Mouse (Mus musculus): ENCODE results near the gene Ifi213. TPM values are rescaled to one million over a fixed set of nuclear protein-coding genes. Genes with fewer than 3 reads are reported as not detected.
"Not testable (repeated sequence)": the region's sequence is repeated elsewhere in the genome, so short reads cannot be mapped to it uniquely, and the experiment has no call there.

Gene Ifi213
- polyA plus RNA-seq (2016; fragmentation: Nextera tagmentation; extraction: Ambion mirVana) = not detected in 2 replicates

GRCm38 (mm10) chr1:173598838-173599494 lies at the start of gene Ifi213:
Ifi213 (minus strand) TSS chr1:173599274.
- WGBS = 76% methylated on average over 3 of the region's 3 CpGs
- H3K27ac ChIP-seq; H3K4me3 ChIP-seq; H3K36me3 ChIP-seq; H3K4me2 ChIP-seq (replicated peaks); H3K9me3 ChIP-seq; H3K9ac ChIP-seq; H3K27me3 ChIP-seq; ATAC-seq (ENCODE audit: insufficient number of reproducible peaks, insufficient read depth, low FRiP score, low TSS enrichment); H3K4me1 ChIP-seq: not testable (repeated sequence)

GRCm38 (mm10) chr1:173645393-173645792 lies 46.3 kb upstream of the Ifi213 start:
- Histone ChIP-seq H3K4me3 (no peak overlapping the region), H3K27me3 (no peaks in the 10 kb centered on the region), H3K36me3 (no peaks in the 10 kb centered on the region), H3K9ac (no peak overlapping the region), H3K4me1 (no peaks in the 10 kb centered on the region), H3K4me2 (replicated peaks) (no peak overlapping the region), H3K27ac (no peak overlapping the region), H3K9me3 (no peaks in the 10 kb centered on the region)
- 76% methylated on average over 2 of the region's 2 CpGs for WGBS
- no peak for ATAC-seq (ENCODE audit: insufficient number of reproducible peaks, insufficient read depth, low FRiP score, low TSS enrichment)

GRCm38 (mm10) chr1:173633969-173634645 lies 35.0 kb upstream of the Ifi213 start:
- Histone ChIP-seq H3K4me1 (no peaks in the 10 kb centered on the region), H3K9ac (no peak overlapping the region), H3K27ac (no peak overlapping the region), H3K27me3 (no peaks in the 10 kb centered on the region), H3K4me2 (replicated peaks) (no peak overlapping the region), H3K4me3 (no peak overlapping the region), H3K9me3 (no peaks in the 10 kb centered on the region), H3K36me3 (no peaks in the 10 kb centered on the region)
- ATAC-seq (ENCODE audit: insufficient number of reproducible peaks, insufficient read depth, low FRiP score, low TSS enrichment) = no peak
- 87% methylated on average over 5 of the region's 5 CpGs for WGBS

GRCm38 (mm10) chr1:173630622-173631021 lies 31.5 kb upstream of the Ifi213 start, which contains the start of gene Ifi209:
Ifi209 (plus strand) TSS chr1:173630917.
- not testable (repeated sequence) for H3K27ac ChIP-seq; ATAC-seq (ENCODE audit: insufficient number of reproducible peaks, insufficient read depth, low FRiP score, low TSS enrichment); H3K9ac ChIP-seq; H3K4me3 ChIP-seq; H3K4me1 ChIP-seq; H3K27me3 ChIP-seq; H3K36me3 ChIP-seq; H3K9me3 ChIP-seq; H3K4me2 ChIP-seq (replicated peaks)
- WGBS = 77% methylated on average over 2 of the region's 2 CpGs

- Histone ChIP-seq H3K4me1 (no peaks in the 10 kb centered on the region), H3K36me3 (no peaks in the 10 kb centered on the region), H3K27ac (no peak overlapping the region), H3K9ac (no peak overlapping the region), H3K4me3 (no peak overlapping the region), H3K27me3 (no peaks in the 10 kb centered on the region), H3K4me2 (replicated peaks) (no peak overlapping the region), H3K9me3 (no peaks in the 10 kb centered on the region)
- 87% methylated on average over 2 of the region's 2 CpGs for WGBS
- no peak for ATAC-seq (ENCODE audit: insufficient number of reproducible peaks, insufficient read depth, low FRiP score, low TSS enrichment)
These were observed 27.6 kb upstream of the Ifi213 start for GRCm38 (mm10) chr1:173626686-173627085.

- WGBS = 83% methylated on average over 2 of the region's 2 CpGs
- ATAC-seq (ENCODE audit: insufficient number of reproducible peaks, insufficient read depth, low FRiP score, low TSS enrichment) = no peak
- H3K9me3 ChIP-seq = no peaks in the 10 kb centered on the region
- H3K36me3 ChIP-seq = no peaks in the 10 kb centered on the region
- H3K27ac ChIP-seq = no peak overlapping the region
- no peaks in the 10 kb centered on the region for H3K27me3 ChIP-seq
- H3K9ac ChIP-seq = no peak overlapping the region
- no peak overlapping the region for H3K4me2 ChIP-seq (replicated peaks)
- H3K4me1 ChIP-seq = no peaks in the 10 kb centered on the region
- H3K4me3 ChIP-seq = no peak overlapping the region
These were observed 25.0 kb upstream of the Ifi213 start for GRCm38 (mm10) chr1:173624052-173624451.

GRCm38 (mm10) chr1:173622216-173622615 lies 23.1 kb upstream of the Ifi213 start:
- not testable (repeated sequence) for H3K9me3 ChIP-seq; H3K27ac ChIP-seq; H3K4me3 ChIP-seq; H3K9ac ChIP-seq; H3K4me1 ChIP-seq; H3K36me3 ChIP-seq; H3K4me2 ChIP-seq (replicated peaks); H3K27me3 ChIP-seq; ATAC-seq (ENCODE audit: insufficient number of reproducible peaks, insufficient read depth, low FRiP score, low TSS enrichment)
- WGBS = 73% methylated on average over 2 of the region's 2 CpGs

- 79% methylated on average over 3 of the region's 3 CpGs for WGBS
- H3K9me3 ChIP-seq; H3K4me1 ChIP-seq; H3K9ac ChIP-seq; H3K27me3 ChIP-seq; H3K4me2 ChIP-seq (replicated peaks); ATAC-seq (ENCODE audit: insufficient number of reproducible peaks, insufficient read depth, low FRiP score, low TSS enrichment); H3K4me3 ChIP-seq; H3K27ac ChIP-seq; H3K36me3 ChIP-seq: not testable (repeated sequence)
These were observed 11.2 kb upstream of the Ifi213 start for GRCm38 (mm10) chr1:173610291-173610690.

GRCm38 (mm10) chr1:173589698-173590097 lies 9.4 kb downstream of the Ifi213 start:
- not testable (repeated sequence) for H3K9me3 ChIP-seq; H3K4me1 ChIP-seq; H3K27me3 ChIP-seq; H3K36me3 ChIP-seq; H3K4me2 ChIP-seq (replicated peaks); ATAC-seq (ENCODE audit: insufficient number of reproducible peaks, insufficient read depth, low FRiP score, low TSS enrichment); H3K9ac ChIP-seq; H3K4me3 ChIP-seq; H3K27ac ChIP-seq
- WGBS = 87% methylated on average over 2 of the region's 2 CpGs

- H3K27me3 ChIP-seq = no peaks in the 10 kb centered on the region
- H3K36me3 ChIP-seq = no peaks in the 10 kb centered on the region
- no peak for ATAC-seq (ENCODE audit: insufficient number of reproducible peaks, insufficient read depth, low FRiP score, low TSS enrichment)
- H3K9me3 ChIP-seq = peaks cover 9% of the 10 kb centered on the region
- H3K4me3 ChIP-seq = no peak overlapping the region
- 91% methylated on average over 26 of the region's 26 CpGs for WGBS
- no peak overlapping the region for H3K9ac ChIP-seq
- H3K27ac ChIP-seq = no peak overlapping the region
- H3K4me1 ChIP-seq = no peaks in the 10 kb centered on the region
- no peak overlapping the region for H3K4me2 ChIP-seq (replicated peaks)
These were observed 19.0 kb downstream of the Ifi213 start for GRCm38 (mm10) chr1:173579921-173580585.

GRCm38 (mm10) chr1:173579079-173579478 lies 20.0 kb downstream of the Ifi213 start:
- Histone ChIP-seq H3K4me3 (no peak overlapping the region), H3K4me1 (no peaks in the 10 kb centered on the region), H3K36me3 (no peaks in the 10 kb centered on the region), H3K27ac (no peak overlapping the region), H3K27me3 (no peaks in the 10 kb centered on the region), H3K9ac (no peak overlapping the region), H3K4me2 (replicated peaks) (no peak overlapping the region), H3K9me3 (peaks cover 9% of the 10 kb centered on the region)
- WGBS = 87% methylated on average over 9 of the region's 9 CpGs
- no peak for ATAC-seq (ENCODE audit: insufficient number of reproducible peaks, insufficient read depth, low FRiP score, low TSS enrichment)

GRCm38 (mm10) chr1:173550491-173551050 lies 48.5 kb downstream of the Ifi213 start:
- H3K4me2 ChIP-seq (replicated peaks); H3K4me1 ChIP-seq; H3K27ac ChIP-seq; H3K27me3 ChIP-seq; H3K4me3 ChIP-seq; H3K9me3 ChIP-seq; H3K9ac ChIP-seq; ATAC-seq (ENCODE audit: insufficient number of reproducible peaks, insufficient read depth, low FRiP score, low TSS enrichment); H3K36me3 ChIP-seq: not testable (repeated sequence)
- WGBS = 70% methylated on average over 5 of the region's 5 CpGs
